Mouse (Mus musculus): ENCODE results near the gene Ppp4r4.
"Not testable (repeated sequence)": the region's sequence is repeated elsewhere in the genome, so short reads cannot be mapped to it uniquely, and the experiment has no call there.

Ppp4r4 gene

DNA sequence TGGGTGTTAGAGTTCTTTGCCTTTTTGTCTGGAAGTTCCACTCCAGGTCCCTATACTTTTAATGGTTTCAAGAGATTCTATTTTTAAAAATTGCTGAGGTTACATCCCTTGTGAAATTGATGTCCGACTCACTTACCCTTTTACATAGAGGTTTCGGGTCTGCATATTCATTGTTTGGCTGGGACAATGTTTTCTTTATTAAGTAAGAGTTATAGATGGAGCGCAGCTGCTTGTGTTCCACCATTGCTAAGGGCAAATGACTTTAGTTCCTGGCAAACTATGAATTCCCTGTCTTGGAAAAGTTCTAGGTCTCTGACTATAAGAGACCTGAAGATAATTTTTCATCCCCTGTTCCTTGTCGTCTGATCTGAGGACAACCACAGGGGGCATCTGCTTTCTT is 8.3 kb downstream of the Ppp4r4 start:
- DNase-seq = no peak

- no peak for DNase-seq
These were observed 11.3 kb downstream of the Ppp4r4 start for GRCm38 (mm10) chr12:103543351-103543750.

DNA sequence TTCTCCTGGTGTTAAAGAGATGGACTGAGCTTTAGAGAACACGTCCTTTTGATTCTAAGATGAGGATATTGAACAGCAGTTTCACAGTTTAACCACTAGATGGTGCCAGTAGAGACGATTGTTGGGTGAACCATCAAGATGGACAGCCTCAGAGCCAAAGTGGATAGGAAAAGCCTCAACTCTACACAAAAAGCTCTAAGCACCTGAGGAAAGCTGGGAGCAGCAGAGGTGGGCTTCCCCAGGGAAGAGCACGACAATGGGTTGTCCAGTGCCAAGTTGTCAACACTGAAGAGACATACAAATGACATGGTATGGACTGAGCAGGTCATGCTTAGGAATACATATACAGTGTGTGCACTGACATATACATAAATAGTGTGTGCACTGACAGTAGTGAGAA is 12.1 kb downstream of the Ppp4r4 start:
- DNase-seq = no peak

- DNase-seq = no peak
These were observed 15.4 kb downstream of the Ppp4r4 start for GRCm38 (mm10) chr12:103547438-103547837.

DNA sequence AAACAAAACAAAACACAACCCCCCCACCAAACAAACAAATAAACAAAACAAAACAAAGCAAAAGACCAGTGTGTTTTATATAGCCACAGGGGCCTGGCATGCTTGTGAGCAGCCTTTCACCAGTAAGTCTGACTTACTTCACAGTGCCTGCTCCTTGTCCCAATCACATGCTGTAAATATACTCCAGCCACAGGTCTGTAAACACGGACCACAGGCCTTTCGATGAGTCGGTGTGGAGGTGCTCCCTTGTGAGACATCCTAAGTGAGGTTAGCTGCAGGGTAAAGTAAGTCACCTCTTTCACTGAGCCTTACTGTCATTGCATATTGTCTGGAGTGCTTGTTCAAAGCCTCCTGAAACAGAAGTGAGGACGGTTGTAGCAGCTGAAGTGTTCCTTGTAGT is 16.4 kb downstream of the Ppp4r4 start:
- no peak for DNase-seq

GRCm38 (mm10) chr12:103550047-103550446 is 18.0 kb downstream of the Ppp4r4 start:
- no peak for DNase-seq

GRCm38 (mm10) chr12:103551422-103551821 is 19.3 kb downstream of the Ppp4r4 start:
- no peak for DNase-seq

DNA sequence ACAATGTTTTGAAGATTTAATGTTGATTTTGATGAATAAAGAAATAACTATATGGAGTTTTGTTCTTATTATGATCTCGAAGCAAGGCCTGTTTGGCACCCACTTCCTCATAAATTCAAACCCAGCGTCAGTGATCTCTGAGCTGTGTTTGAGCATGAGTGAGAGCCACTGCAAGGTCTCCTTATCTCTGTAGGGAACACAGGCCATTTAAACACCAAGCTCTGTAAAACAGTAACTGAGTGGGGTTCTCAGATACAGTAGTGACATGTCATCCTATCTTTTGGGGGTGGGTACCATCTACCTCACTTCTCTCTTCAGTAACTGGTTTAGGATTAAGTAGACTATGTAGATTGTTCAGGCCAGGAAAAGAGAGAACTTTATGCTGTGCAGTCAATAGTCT is 20.4 kb downstream of the Ppp4r4 start:
- no peak for DNase-seq

GRCm38 (mm10) chr12:103553497-103553896 is 21.4 kb downstream of the Ppp4r4 start:
- DNase-seq = no peak

DNA sequence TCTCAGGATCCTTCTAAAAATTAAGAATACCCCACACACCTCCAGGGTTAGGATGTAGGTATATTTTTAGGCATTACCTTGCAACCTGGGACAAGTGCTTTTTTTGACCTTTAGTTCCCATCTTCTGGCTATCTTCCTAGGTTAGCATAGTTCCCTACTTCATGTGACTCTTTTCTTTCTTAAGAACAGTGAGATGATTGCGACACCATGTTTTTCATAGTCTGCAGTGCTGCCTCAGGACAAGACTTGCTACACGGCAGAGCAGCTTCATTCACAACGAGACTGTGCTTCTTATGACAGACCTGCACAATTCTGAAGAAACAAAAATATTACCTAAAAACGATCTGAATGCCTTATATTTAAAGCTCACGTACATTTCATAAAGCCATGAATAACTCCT is 24.8 kb downstream of the Ppp4r4 start:
- no peak for DNase-seq

DNA sequence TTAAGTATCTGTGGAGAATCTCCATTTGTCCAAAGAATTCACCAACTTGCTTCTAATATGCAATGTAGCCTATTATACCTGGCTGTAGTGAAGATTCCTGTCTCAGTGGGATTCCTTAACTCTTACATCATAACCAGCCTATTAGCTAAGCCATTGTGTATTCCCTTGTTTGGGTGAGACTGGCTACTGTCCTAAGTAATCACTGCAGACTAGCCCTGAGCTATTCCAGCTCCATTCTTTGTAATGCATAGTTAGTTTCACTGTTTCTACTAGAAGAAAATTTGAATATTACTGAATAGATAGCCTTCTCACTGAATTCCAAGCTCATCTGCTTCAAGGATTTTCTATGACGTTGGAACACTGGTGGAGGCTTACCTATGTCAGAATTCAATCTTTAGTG is 32.6 kb downstream of the Ppp4r4 start:
- DNase-seq = no peak

DNA sequence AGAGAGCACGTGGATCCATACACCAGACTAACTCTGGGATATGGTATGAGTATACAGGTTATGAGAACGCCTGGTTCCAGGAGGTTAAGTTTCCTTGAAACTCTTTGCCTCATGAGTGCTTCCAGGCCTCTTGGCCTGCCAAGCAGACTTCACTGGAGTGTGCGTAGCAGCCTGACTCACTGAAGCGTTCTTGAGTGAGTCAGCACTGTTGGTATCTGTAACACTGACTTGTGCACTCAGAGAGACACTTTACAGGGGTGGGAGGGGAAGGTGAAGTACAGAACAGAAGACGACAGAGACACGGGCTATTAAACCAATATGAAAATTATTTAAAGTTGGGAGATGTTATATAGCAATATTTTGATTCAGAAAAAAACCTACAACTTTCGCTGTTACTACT is 33.1 kb downstream of the Ppp4r4 start:
- DNase-seq = peak; percentile 25

GRCm38 (mm10) chr12:103567129-103567528 is 35.0 kb downstream of the Ppp4r4 start:
- no peak for DNase-seq

DNA sequence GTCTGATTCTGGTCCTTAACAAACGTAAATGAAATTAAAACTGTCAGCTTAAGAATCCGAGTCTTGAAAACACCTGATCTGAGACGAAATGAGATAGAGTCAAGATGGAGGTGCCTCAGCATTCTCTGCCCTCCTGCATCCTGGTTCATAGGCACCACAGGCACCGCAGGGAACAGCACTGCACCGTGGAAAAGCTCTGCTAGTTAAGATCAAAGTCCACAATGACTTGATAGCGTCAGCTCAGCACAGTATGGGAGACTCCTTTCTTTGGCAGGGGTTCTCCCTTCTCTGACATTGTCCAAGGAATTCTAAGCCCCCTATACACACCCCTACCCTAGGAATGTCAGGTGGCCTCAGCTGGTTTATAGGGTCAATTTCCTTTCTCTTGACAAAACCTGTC is 37.6 kb downstream of the Ppp4r4 start:
- no peak for DNase-seq

DNA sequence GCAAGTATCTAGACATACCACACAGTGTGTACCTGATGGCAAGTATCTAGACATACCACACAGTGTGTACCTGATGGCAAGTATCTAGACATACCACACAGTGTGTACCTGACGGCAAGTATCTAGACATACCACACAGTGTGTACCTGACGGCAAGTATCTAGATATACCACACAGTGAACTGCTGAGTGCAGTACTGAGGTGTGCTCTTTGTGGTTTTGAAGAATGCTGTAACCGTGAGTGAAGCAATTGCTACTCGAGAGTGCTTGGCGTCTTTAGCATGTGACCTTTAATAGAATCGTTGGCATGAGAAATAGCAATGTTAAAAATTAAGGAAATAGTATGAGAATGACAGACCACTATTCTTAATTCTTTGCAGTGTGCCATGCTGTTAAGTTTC is 46.1 kb downstream of the Ppp4r4 start:
- DNase-seq = not testable (repeated sequence)

DNA sequence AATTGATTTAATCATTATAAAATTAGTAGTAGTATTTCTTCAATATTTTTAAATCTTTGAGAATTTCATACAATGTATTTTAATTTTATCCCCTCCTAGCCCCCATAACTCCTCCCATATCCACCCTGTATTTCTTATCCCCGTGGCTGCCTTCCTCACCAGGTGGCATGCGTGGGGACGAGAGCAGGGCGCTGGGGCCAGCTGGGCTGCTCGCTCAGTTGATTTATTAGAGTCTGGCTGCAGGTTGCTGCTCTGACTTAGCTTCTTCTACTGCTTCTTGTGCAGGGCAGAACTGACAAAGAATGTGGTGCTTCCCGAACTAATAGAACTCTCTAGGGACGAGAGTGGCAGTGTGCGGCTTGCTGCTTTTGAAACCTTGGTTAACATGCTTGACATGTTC is 51.7 kb downstream of the Ppp4r4 start:
- DNase-seq = no peak

DNA sequence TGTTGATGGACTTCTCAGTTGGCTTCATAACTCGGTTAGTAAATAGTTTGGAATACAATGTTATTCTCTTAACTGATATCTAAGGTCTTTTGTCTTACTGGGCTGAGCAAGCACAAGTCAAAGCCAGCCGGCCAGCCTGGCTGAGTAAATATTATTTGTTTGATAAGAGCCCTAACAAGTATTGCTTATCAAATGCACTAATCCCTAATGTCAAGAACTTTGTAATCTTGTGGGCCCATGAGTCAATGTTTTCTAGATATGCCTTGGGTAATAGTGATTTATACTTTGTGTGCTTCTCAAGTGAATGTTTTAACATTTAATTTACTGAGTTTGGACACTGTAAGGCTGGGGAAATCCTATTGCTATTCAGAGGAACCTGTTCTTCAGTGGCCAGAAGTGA is 66.3 kb downstream of the Ppp4r4 start:
- no peak for DNase-seq

- DNase-seq = no peak
These were observed 68.3 kb downstream of the Ppp4r4 start for GRCm38 (mm10) chr12:103600364-103600763.

GRCm38 (mm10) chr12:103601839-103602238 is 69.8 kb downstream of the Ppp4r4 start:
- DNase-seq = no peak

GRCm38 (mm10) chr12:103615141-103615540 is 83.1 kb downstream of the Ppp4r4 start:
- DNase-seq = no peak

DNA sequence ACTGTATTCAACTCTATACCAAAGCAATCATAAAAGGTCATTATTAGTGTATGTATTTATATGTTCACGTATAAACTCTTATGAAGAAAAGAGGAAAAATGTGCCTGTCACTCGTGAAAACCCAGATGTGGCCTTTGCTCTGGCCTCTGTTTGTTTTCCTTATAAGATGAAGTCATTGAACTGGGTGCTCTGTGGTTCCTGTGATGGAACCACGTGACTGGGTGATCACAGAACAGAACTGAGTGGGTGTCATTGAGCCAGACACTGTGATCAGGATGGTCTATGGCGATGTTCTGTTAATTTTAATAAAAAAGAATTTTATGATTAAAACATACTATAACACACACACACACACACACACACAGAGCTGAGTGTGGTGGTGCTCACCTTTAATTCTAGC is 83.7 kb downstream of the Ppp4r4 start:
- no peak for DNase-seq

GRCm38 (mm10) chr12:103616860-103617261 is 84.8 kb downstream of the Ppp4r4 start:
- no peak for DNase-seq

DNA sequence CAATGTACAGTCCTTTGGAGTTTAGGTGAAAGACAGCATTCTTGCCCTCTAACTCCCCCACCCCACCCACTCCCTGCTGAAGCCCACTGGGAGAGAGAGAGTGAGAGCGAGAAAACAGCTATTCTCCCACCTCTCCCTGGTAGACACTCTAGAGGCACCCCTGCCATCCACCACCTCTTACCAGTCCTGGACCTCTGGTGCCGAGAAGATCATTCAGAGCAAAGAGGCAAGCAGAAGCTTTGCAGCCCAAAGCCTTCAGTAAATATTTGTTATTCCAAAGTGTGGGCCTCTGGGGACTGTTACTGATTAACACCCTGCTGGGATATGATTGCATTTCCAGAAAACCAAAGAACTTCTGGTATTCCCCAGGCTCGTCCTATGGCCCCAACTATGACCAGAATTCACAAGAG is 99.1 kb downstream of the Ppp4r4 start, which contains the start of gene Serpina10:
Serpina10 (minus strand) TSS at position 242 of the 410 bp plus-strand sequence.
- DNase-seq = no peak

- no peak for DNase-seq
These were observed 102.3 kb downstream of the Ppp4r4 start for GRCm38 (mm10) chr12:103634430-103634829.

DNA sequence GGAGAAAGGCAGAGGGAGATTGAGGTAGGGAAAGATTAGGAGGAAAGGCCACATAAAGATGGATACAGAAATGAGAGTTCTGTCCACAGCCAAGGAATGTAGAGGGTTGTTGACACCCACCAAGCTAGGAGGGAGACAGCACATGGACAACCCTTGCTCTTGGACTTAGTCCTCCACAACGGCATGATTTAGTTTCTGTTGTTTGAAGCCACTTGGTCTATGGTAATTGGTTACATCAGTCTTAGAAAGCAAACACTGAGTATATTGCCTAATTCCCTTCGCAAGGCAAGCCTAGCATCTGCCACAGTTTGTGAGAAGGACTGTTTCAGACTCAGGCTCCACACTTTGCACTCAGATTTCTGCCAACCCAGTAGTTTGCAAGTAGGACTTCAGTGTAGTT is 103.8 kb downstream of the Ppp4r4 start:
- no peak for DNase-seq

GRCm38 (mm10) chr12:103643336-103643735 is 111.3 kb downstream of the Ppp4r4 start:
- peak; percentile 66 for DNase-seq

All from right cerebral cortex, adult 18-20 months (tissue).